Mouse (Mus musculus) heart, adult 9 months (tissue): Measurements from ENCODE around the gene Ifitm10.
"Not testable (repeated sequence)": the region's sequence is repeated elsewhere in the genome, so short reads cannot be mapped to it uniquely, and the experiment has no call there.

Experiments used
- DNase-seq, 2 experiments: peaks; one replicate each; pipeline ENCODE4 v3.0.0; 2022; ENCODE audit warnings: low spot score in 2 of 2

Gene Ifitm10

DNA sequence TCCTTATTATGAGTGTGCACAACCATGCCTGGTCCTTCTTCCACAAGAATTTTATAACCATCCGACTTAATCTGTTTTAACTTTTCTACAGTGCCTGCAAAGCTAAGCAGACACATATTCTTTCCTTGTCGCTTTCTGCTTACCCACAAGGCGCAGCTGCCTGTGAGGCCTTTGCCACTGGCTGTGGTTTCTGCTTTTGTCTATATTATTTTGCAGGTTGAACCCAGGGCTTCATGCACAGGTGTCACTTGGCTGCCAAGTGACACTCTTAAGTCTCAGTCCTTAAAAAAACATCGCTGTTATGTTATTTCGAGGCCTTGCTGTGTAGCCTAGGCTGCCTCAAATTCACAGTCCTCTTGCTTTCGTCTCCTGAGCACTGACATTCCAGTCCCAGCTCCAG is 50.9 kb downstream of the Ifitm10 start:
- no peak for DNase-seq

DNA sequence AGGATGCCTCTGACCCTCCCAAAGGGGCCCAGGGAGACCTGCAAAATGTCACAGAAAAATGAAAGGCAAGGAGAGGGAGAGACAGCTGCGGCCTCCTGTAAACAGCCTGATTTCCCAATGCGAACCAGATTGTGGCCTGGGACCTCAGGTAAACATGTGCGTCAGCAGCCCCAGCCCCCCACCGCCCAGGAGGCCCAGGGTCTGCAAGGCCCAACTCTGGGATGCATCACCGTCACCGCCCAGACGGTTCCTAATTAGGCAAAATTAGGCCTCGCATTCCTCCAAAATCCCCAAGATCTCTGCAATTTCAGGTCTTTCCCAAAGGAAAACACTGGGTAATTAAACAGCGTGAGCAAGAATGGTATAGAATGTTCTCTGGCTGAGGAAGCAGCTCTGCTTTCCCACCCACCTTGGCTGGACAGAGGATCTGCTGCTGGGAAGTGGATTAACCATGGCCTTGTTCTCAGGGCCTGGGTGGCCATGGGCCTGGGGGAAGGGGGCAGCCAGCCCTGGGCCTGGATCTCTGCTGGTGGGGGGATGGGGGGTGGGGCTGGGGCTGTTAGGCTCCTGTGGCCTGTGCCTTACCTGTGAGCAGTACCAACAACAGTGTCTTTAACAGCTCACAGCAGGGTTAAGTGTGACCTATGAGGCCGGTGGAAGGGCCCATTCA is 51.8 kb downstream of the Ifitm10 start:
- not testable (repeated sequence) for DNase-seq

DNA sequence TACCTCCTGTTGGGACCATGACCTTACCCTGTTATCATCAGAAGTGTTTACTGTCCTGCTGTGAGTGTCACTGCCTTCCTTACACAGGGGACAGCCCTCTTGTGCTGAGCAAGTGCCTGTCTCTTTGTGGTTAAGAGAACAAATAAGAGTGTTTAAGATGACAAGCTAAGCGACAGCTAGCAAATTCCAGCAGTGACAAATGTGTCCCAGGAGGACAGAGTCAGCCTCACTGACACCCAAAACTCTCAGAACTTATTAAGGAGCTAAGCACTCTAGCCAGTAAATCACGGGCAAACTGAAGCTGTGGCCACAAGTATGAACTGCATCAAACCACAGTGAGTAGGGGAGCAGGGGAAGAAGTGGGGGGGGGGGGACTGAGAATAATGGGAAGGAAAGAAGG is 52.6 kb downstream of the Ifitm10 start:
- DNase-seq: no peak

DNA sequence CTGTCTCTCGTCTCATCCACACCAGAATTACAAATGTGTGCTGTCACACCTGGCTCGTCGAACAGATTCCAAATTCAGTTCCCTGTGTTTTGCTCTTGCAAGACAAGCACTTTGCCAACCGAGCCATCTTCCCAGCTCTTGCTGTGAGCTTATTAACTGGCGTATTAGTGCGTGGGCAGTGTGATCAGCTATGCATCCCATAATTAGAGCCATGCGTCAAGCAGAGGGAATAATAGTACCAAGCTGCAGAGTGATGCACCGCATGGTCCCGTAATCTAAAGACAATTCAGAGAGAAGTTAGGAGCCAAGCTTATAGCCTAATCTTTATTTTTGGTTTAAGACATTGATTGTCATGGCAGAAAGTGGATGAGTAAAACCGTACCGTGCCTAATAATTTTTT is 54.4 kb downstream of the Ifitm10 start:
- no peak for DNase-seq

DNA sequence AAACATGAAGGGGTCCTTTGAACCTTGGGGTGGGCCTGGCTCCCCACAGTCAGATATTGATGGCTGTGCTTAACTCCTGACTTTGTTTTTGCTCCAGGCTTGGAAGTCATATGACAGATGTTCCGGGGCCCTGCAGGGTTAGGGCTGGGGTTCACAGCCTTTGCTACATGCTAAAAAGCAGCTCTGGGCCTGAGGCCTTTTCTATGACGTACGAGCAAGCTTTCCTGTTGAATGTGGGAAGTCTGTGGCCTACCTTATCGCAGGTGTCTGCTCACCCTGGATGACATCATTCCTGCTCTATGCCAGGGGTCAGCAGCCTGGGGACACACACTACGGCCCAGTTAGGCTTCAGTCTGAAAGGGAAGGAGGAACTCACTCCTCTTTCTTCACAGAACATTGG is 56.3 kb downstream of the Ifitm10 start:
- no peak for DNase-seq

DNA sequence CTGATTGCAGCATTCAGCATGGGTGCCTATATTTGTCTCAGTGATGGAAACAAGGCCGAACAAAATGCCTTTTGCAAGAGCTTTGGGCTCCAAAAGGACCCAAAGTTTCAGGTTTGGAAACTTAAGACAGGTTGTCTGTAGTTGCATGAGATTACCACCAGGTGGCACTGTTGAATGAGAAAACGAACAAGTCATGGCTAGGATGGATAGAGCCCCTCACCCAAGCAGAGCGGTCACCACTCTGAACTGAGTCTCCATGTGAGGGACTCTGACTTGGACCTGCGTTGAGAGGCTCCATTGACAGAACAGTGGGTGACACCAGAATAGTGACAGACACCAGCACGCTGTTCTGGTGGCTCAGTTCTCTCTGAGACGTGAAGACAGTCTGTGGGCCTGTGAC is 57.0 kb downstream of the Ifitm10 start:
- peak in 1 of 2 experiments; percentile 28 for DNase-seq

DNA sequence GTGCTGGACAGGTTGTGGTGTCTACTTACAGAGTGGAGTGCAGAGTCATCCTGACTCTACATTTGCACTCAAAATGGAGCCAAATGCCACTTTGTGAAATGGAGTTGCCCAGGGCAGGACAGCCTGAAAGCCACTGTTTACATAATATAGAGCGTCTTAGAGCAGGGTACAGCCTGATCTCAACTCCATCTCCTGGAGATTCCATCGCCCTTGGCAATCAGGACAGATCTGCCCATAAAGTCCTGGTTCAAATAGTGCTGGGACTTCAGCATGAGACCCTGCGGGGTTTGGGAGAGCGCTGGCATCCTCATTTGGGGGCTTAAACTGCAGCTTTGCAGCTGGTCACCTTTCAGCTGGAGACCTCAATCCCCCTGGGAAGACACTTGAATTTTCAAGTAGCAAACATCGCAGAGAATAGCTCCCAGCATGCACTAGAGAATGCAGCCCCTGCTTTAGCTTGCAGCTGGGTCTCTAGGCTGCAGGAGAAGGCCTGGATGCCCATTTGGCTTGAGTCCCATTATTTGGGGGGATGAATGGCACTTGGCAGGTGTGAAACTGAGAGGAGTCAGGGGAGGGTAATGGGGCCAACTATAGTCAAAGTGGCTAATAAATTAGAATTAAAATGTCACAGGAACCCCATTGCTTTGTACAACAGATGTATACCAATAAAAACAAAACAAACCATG is 58.8 kb downstream of the Ifitm10 start:
- no peak for DNase-seq

DNA sequence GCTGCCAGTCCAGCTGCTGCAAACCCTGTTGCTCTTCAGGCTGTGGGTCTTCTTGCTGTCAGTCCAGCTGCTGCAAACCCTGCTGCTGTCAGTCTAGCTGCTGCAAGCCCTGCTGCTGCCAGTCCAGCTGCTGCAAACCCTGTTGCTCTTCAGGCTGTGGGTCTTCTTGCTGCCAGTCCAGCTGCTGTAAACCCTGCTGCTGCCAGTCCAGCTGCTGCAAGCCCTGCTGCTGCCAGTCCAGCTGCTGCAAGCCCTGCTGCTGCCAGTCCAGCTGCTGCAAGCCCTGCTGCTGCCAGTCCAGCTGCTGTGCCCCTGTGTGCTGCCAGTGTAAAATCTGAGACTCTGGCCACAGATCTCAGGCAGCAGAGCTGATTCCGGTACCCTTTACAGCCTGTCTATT is 69.6 kb downstream of the Ifitm10 start:
- DNase-seq: not testable (repeated sequence)

DNA sequence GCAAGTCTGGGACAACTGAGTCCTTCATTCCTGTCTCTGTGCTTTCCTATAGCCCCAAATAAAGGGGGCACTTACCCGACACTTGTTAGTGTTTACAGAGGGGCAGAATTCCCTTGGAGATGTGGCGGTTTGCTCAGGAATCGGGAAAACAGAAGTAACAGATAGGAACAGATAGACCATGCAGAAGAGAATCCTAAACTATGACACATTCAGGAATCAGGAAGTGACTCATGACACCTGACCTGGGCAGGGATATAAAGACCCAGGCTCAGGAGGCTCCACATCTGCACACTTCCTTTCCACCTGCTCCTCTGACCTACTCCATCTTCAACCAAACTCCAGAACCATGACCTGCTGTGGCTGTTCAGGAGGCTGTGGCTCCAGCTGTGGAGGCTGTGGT is 70.3 kb downstream of the Ifitm10 start, which contains the start of gene Krtap5-4:
TSS of gene Krtap5-4 (plus strand) at position 301 of the 400 bp plus-strand sequence.
- no peak for DNase-seq

DNA sequence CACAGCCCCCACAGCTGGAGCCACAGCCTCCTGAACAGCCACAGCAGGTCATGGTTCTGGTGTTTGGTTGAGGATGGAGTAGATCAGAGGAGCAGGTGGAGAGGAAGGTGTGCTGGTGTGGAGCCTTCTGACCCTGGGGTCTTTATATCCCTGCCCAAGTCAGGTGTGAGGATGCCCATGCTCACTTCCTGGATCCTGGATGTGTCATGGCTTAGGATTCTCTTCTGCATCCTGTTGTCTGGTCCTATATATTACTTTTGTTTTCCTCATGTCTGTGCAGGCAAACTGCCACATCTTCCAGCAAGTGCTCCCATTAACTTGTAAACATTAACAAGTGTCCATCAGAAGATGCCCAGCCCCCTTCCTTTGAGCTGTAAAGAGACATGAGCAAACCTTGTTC is 76.5 kb downstream of the Ifitm10 start, which contains the start of gene Krtap5-1:
TSS of gene Krtap5-1 (minus strand) at position 101 of the 400 bp plus-strand sequence.
- DNase-seq: not testable (repeated sequence)

DNA sequence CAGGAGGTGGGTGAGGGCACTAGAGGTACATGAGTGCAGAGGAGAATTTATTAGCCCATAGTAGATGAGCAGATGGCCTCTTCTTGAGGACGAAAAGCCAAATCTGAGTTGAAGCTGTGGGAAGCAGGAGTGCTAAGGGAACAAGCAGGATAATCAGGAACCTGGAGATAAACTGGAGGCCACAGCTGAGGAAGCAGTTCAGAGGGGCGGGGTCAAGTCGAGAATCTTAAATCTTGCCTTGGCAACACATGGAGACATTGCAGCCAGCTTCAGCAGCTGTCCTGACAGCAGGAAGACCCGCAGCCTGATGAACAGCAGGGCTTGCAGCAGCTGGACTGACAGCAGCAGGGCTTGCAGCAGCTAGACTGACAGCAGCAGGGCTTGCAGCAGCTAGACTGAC is 77.4 kb downstream of the Ifitm10 start:
- DNase-seq: not testable (repeated sequence)

DNA sequence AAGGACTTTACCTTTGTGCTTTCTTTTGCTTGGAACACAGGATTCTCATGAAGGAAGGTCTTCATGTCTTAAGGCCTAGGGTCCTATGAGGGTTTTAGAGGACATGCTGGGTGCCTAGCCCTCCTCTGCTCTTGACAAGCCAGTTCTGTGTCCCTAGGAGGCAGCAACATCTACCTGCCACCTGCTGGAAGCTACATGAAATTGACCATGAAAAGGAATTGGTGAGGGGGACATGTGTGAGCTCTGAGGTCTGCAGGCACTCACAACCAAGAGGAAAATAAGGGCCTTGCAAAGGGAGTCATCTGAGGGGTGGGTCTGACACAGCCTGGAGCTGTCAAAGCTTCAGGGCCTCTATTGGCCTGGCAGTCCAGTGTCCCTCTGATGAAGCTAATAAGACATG is 78.1 kb downstream of the Ifitm10 start:
- DNase-seq: no peak

DNA sequence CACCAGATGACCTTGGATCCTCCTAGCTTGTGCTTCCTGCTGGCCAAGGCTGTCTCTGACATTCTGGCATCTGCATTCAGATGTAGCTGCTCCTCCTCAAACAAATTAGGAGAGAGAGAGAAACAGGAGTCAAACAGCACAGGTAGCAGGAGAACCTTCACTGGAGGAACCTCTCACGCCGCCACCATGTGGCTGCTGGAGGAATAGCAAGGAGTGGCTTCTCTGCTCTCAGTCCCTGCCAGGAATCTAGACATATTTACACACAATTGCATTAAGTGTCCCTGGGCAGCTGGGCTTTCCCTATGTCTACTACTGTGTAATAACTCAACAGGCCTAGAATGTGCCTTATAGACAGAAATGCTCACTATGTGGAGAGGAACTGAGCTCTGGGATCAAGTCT is 79.7 kb downstream of the Ifitm10 start:
- DNase-seq: not testable (repeated sequence)

DNA sequence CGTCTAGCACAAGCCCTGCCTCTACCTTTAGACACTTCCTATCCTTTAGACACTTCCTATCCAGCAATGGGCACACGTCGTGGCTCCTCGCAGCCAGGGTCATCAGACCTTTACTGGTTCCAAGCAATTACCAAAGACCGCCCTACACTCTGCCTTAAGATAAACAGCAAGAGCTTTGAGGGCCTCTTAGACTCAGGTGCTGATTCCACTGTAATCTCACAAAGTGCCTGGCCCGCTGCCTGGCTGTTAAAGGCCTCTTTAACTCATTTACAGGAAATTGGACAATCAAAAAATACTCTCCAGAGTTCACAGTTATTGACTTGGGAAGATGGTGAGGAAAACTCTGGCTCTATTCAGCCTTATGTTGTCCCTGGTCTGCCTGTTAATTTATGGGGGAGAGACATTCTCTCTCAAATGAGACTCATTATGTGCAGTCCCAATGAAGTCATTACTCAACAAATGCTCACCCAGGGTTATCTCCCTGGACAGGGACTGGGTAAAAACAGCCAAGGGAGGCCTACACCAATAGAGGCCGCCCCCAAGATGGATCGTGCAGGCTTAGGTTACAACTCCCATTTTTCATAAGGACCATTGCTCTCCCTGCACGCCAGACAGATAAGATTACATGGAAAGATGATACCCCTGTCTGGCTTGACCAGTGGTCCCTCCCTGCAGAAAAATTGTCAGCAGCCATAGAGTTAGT is 87.5 kb downstream of the Ifitm10 start:
- DNase-seq: not testable (repeated sequence)

DNA sequence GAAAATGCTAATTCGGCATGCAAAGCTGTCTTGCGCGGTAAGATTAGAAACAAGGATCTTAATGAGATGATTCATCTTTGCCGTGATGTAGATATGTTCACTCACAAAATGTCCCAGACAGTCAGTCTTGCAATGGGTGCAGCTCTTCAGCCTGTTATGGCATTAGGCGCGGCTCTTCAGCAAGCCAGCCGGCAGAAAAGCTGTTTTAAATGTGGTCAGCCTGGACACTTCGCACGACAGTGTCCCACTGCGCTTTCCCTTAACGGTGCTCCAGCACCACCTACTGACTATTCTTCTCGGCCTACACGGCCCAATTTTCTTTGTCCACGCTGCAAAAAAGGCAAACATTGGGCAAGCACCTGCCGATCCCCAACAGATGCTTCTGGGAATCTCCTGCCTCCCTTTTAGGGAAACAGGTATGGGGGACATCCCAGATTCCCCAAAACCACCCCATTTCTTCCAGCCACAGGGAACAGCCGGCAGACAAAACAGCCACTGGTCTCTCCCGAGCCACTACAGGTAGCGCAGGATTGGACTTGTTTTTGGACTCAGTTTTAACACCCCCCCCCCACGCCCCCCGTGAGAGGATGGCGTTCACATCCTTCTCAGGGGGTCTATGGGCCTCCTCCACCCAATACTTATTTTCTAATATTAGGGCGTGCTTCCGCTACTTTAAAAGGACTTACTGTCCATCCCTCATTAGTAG is 88.3 kb downstream of the Ifitm10 start:
- DNase-seq: peak; percentile 14 to 24

DNA sequence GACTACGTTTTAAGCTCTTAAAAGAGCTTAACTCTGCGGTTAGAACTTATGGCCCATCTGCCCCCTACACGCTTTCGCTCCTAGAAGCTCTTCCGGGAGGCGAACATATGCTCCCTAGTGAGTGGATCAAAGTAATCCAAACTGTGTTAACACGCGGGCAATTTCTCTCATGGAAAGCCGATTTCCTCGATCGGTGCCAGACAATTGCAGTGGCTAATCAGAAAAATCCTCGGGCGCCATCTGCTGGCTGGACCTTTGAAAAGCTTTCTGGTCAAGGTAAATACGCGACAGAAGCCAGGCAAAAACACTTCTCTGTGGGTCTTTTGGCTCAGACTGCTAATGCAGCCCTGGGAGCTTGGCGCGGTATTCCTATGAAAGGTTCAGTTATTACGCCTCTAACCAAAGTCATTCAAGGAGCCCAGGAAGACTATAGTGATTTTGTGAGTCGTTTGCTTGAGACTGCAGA is 88.9 kb downstream of the Ifitm10 start:
- DNase-seq: peak; percentile 69 to 88

DNA sequence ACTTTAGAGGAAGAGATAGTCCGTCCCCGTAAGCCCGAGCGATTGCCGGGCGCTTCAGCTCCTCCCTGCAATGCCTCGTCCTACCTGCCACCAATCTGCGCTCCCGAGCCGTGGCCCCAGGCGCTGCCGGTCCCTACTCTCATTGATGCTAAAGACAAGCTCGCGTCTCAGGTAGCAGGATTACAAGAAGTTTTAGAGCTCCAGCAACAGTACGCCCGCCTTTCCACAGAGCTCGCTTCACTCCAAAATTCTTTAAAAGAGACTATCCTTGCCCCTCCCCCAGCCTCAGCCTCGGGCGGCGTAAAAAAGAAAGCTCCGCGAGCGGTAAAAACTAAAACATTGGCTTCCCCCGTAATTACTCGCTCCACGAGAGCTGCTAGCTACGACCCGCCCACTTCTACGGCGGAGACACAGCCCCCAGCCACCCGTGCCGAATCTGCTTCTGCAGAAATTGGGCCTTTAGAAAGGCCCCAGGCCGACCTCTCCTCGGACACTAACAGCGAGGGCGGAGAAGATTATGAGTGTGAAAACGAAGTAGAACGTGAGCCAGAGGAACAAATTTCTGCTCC is 89.4 kb downstream of the Ifitm10 start:
- DNase-seq: peak; percentile 41 to 52

DNA sequence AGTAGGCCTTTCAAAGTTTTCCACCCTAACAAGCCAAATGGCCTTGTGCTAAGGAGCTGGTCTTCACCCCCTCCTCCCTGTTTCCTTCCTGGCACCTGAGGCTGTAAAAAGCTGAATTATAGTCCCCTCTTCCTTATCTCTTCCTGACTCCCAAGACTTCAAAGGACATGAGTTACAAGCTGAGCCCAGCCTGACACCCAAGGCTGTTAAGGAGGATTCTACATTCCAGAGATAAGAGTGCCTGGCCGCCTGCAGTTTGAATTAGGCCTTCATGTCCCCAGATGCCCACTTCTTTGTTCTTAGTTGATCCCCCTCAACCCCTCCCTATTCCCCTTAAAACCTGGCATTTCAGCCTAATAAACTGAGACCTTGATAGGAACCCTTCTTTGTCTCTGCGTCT is 90.7 kb downstream of the Ifitm10 start:
- not testable (repeated sequence) for DNase-seq

DNA sequence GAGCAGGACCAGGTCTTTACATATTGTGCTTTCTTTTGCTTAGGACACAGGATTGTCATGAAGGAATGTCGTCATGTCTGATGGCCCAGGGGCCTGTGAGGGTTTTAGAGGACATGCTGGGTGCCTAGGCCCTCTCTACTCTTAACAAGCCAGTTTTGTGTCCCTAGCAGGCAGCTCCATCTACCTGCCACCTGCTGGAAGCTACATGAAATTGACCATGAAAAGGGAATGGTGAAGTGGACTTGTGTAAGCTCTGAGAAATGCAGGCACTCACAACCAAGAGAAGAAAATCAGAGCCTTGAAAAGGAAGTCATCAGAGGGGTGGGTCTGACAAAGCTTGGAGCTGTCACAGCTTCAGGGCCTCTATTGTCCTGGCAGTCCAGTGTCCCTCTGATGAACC is 94.3 kb downstream of the Ifitm10 start:
- not testable (repeated sequence) for DNase-seq

DNA sequence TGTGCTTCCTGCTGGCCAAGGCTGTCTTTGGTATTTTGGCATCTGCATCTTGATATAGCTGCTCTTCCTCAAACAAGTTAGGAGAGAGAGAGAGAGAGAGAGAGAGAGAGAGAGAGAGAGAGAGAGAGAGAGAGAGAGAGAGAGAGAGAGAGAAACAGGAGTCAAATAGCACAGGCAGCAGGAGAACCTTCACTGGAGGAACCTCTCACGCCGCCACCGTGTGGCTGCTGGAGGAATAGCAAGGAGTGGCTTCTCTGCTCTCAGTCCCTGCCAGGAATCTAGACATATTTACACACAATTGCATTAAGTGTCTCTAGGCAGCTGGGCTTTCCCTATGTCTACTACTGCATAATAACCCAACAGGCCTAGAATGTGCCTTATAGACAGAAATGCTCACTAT is 95.4 kb downstream of the Ifitm10 start:
- peak in 1 of 2 experiments; percentile 27 for DNase-seq
